Mouse (Mus musculus): Measurements from ENCODE around the gene Acsf3. TPM values are rescaled to one million over a fixed set of nuclear protein-coding genes. Genes with fewer than 3 reads are reported as not detected.

Gene Acsf3
- polyA plus RNA-seq, 1 experiment from 2014 or later, result 17.9 TPM

GRCm38 (mm10) chr8:122763267-122763738 lies 12.0 kb upstream of the Acsf3 start:
- Histone ChIP-seq H3K36me3 (no peaks in the 10 kb centered on the region), H3K4me1 (replicated peaks) (peaks cover 25% of the 10 kb centered on the region), H3K27ac (no peak overlapping the region), H3K27me3 (0 out of 2 replicates have a peak, but pooled peaks cover 3% of the 10 kb centered on the region), H3K9ac (replicated peaks) (no peak overlapping the region), H3K4me3 (replicated peaks) (no peak overlapping the region), H3K9me3 (no peaks in the 10 kb centered on the region), H3K4me2 (replicated peaks) (no peak overlapping the region)
- no peak for ATAC-seq
- 89% methylated on average over 14 of the region's 14 CpGs for WGBS

GRCm38 (mm10) chr8:122764790-122765474 lies 10.4 kb upstream of the Acsf3 start:
- no peaks in the 10 kb centered on the region for H3K36me3 ChIP-seq
- ATAC-seq, result no peak
- H3K4me3 ChIP-seq (replicated peaks), result no peak overlapping the region
- no peaks in the 10 kb centered on the region for H3K9me3 ChIP-seq
- H3K27me3 ChIP-seq, result peaks cover 11% of the 10 kb centered on the region; the same call in 1 of the 2 replicates
- H3K9ac ChIP-seq (replicated peaks), result no peak overlapping the region
- H3K4me2 ChIP-seq (replicated peaks), result no peak overlapping the region
- 88% methylated on average over 7 of the region's 7 CpGs for WGBS
- no peak overlapping the region for H3K27ac ChIP-seq
- H3K4me1 ChIP-seq (replicated peaks), result peaks cover 20% of the 10 kb centered on the region

GRCm38 (mm10) chr8:122766189-122766588 lies 9.1 kb upstream of the Acsf3 start:
- Histone ChIP-seq H3K9me3 (no peaks in the 10 kb centered on the region), H3K9ac (replicated peaks) (no peak overlapping the region), H3K36me3 (no peaks in the 10 kb centered on the region), H3K27me3 (peaks cover 13% of the 10 kb centered on the region; the same call in 1 of the 2 replicates), H3K4me3 (replicated peaks) (no peak overlapping the region), H3K4me1 (replicated peaks) (peaks cover 13% of the 10 kb centered on the region), H3K4me2 (replicated peaks) (no peak overlapping the region), H3K27ac (no peak overlapping the region)
- no peak for ATAC-seq
- 71% methylated on average over 5 of the region's 5 CpGs for WGBS

- 51% methylated on average over 8 of the region's 8 CpGs for WGBS
- no peak overlapping the region for H3K4me3 ChIP-seq (replicated peaks)
- peaks cover 16% of the 10 kb centered on the region; the same call in 1 of the 2 replicates for H3K27me3 ChIP-seq
- no peaks in the 10 kb centered on the region for H3K36me3 ChIP-seq
- no peak overlapping the region for H3K9ac ChIP-seq (replicated peaks)
- no peak overlapping the region for H3K27ac ChIP-seq
- no peaks in the 10 kb centered on the region for H3K9me3 ChIP-seq
- peaks cover 13% of the 10 kb centered on the region for H3K4me1 ChIP-seq (replicated peaks)
- ATAC-seq, result peak; percentile 46; the same call in 1 of the 2 replicates
- no peak overlapping the region for H3K4me2 ChIP-seq (replicated peaks)
Observed at GRCm38 (mm10) chr8:122766647-122767200, 8.6 kb upstream of the Acsf3 start.

- H3K27me3 ChIP-seq, result peaks cover 16% of the 10 kb centered on the region; the same call in 1 of the 2 replicates
- no peaks in the 10 kb centered on the region for H3K9me3 ChIP-seq
- H3K4me3 ChIP-seq (replicated peaks), result no peak overlapping the region
- peaks cover 13% of the 10 kb centered on the region for H3K4me1 ChIP-seq (replicated peaks)
- WGBS, result 52% methylated on average over 9 of the region's 9 CpGs
- no peak overlapping the region for H3K4me2 ChIP-seq (replicated peaks)
- H3K36me3 ChIP-seq, result no peaks in the 10 kb centered on the region
- no peak overlapping the region for H3K9ac ChIP-seq (replicated peaks)
- peak; percentile 46; the same call in 1 of the 2 replicates for ATAC-seq
- no peak overlapping the region for H3K27ac ChIP-seq
Observed at GRCm38 (mm10) chr8:122767229-122767628, 8.1 kb upstream of the Acsf3 start.

GRCm38 (mm10) chr8:122769251-122770058 lies 5.8 kb upstream of the Acsf3 start:
- Histone ChIP-seq H3K27me3 (peaks cover 27% of the 10 kb centered on the region; the same call in 1 of the 2 replicates), H3K4me1 (replicated peaks) (peaks cover 13% of the 10 kb centered on the region), H3K27ac (no peak overlapping the region), H3K4me2 (replicated peaks) (no peak overlapping the region), H3K9me3 (no peaks in the 10 kb centered on the region), H3K9ac (replicated peaks) (no peak overlapping the region), H3K36me3 (no peaks in the 10 kb centered on the region), H3K4me3 (replicated peaks) (no peak overlapping the region)
- no peak for ATAC-seq
- WGBS, result 66% methylated on average over 24 of the region's 24 CpGs

GRCm38 (mm10) chr8:122772431-122773060 lies 2.7 kb upstream of the Acsf3 start:
- H3K9ac ChIP-seq (replicated peaks), result no peak overlapping the region
- H3K4me3 ChIP-seq (replicated peaks), result no peak overlapping the region
- no peak for ATAC-seq
- no peaks in the 10 kb centered on the region for H3K9me3 ChIP-seq
- WGBS, result 37% methylated on average over 10 of the region's 10 CpGs
- H3K36me3 ChIP-seq, result no peaks in the 10 kb centered on the region
- no peak overlapping the region for H3K27ac ChIP-seq
- peaks cover 24% of the 10 kb centered on the region for H3K4me1 ChIP-seq (replicated peaks)
- H3K4me2 ChIP-seq (replicated peaks), result no peak overlapping the region
- peaks cover 27% of the 10 kb centered on the region; the same call in 1 of the 2 replicates for H3K27me3 ChIP-seq

- no peak overlapping the region for H3K4me3 ChIP-seq (replicated peaks)
- H3K9ac ChIP-seq (replicated peaks), result no peak overlapping the region
- no peaks in the 10 kb centered on the region for H3K9me3 ChIP-seq
- H3K27me3 ChIP-seq, result peaks cover 7% of the 10 kb centered on the region; the same call in 1 of the 2 replicates
- ATAC-seq, result no peak
- H3K4me2 ChIP-seq (replicated peaks), result no peak overlapping the region
- H3K27ac ChIP-seq, result no peak overlapping the region
- WGBS, result 91% methylated on average over 6 of the region's 6 CpGs
- peaks cover 29% of the 10 kb centered on the region for H3K36me3 ChIP-seq
- peaks cover 21% of the 10 kb centered on the region for H3K4me1 ChIP-seq (replicated peaks)
Observed at GRCm38 (mm10) chr8:122777701-122778100, 2.4 kb downstream of the Acsf3 start.

- 90% methylated on average over 3 of the region's 3 CpGs for WGBS
- no peak overlapping the region for H3K9ac ChIP-seq (replicated peaks)
- no peak overlapping the region for H3K4me3 ChIP-seq (replicated peaks)
- no peaks in the 10 kb centered on the region for H3K9me3 ChIP-seq
- H3K4me1 ChIP-seq (replicated peaks), result peaks cover 21% of the 10 kb centered on the region
- no peak overlapping the region for H3K4me2 ChIP-seq (replicated peaks)
- no peaks in the 10 kb centered on the region; the same call in 1 of the 2 replicates for H3K27me3 ChIP-seq
- peaks cover 39% of the 10 kb centered on the region for H3K36me3 ChIP-seq
- ATAC-seq, result no peak
- no peak overlapping the region for H3K27ac ChIP-seq
Observed at GRCm38 (mm10) chr8:122778703-122779239, 3.5 kb downstream of the Acsf3 start.

GRCm38 (mm10) chr8:122779255-122779654 lies 4.0 kb downstream of the Acsf3 start:
- H3K9me3 ChIP-seq, result no peaks in the 10 kb centered on the region
- peaks cover 21% of the 10 kb centered on the region for H3K4me1 ChIP-seq (replicated peaks)
- no peak for ATAC-seq
- WGBS, result 84% methylated on average over 9 of the region's 9 CpGs
- H3K36me3 ChIP-seq, result peaks cover 44% of the 10 kb centered on the region
- no peaks in the 10 kb centered on the region; the same call in 1 of the 2 replicates for H3K27me3 ChIP-seq
- no peak overlapping the region for H3K9ac ChIP-seq (replicated peaks)
- H3K4me3 ChIP-seq (replicated peaks), result no peak overlapping the region
- H3K27ac ChIP-seq, result no peak overlapping the region
- no peak overlapping the region for H3K4me2 ChIP-seq (replicated peaks)

- peaks cover 98% of the 10 kb centered on the region for H3K36me3 ChIP-seq
- no peak overlapping the region for H3K9ac ChIP-seq (replicated peaks)
- no peak overlapping the region for H3K4me2 ChIP-seq (replicated peaks)
- no peak overlapping the region for H3K4me3 ChIP-seq (replicated peaks)
- no peaks in the 10 kb centered on the region for H3K4me1 ChIP-seq (replicated peaks)
- no peak for ATAC-seq
- no peaks in the 10 kb centered on the region for H3K27me3 ChIP-seq
- 78% methylated on average over 1 of the region's 1 CpGs for WGBS
- H3K27ac ChIP-seq, result no peak overlapping the region
- no peaks in the 10 kb centered on the region for H3K9me3 ChIP-seq
Observed at GRCm38 (mm10) chr8:122784756-122785155, 9.5 kb downstream of the Acsf3 start.

Measured in midbrain, embryonic 13.5 days (tissue).